ENCODE assay signal across 20 mouse cellular contexts in genomic region chr11:113658763-113659162, GRCm38 (mm10). TPM values are rescaled to one million over a fixed set of nuclear protein-coding genes. Genes with fewer than 3 reads are reported as not detected.
DNase-seq lines count a peak whose midpoint lies in the region; ATAC-seq lines count a peak whose summit lies in the region.
"Had no signal": no experiment of that assay in that cellular context is flagged by ENCODE, and none has a peak within 500 bp of the region (broad histone marks: within the 10 kb centered on the region; RNA-seq: fewer than 3 reads in every experiment).

No protein-coding gene starts in this region.

- H3K27me3 ChIP-seq in hindbrain, embryonic 10.5 days (ENCODE audit: insufficient read depth, poor library complexity, severe bottlenecking), result no peaks in the 10 kb centered on the region
- H3K27me3 ChIP-seq in hindbrain, embryonic 14.5 days (ENCODE audit: control insufficient read depth, insufficient read depth, low read length), result no peaks in the 10 kb centered on the region
- no peaks in the 10 kb centered on the region for H3K27me3 ChIP-seq in neural tube, embryonic 12.5 days (replicated peaks)
- H3K27me3 ChIP-seq: embryonic facial prominence, embryonic 13.5 days; heart, embryonic 15.5 days; intestine, embryonic 15.5 days had no signal

- no peak overlapping the region for H3K9ac ChIP-seq in hindbrain, embryonic 14.5 days
- no peak overlapping the region for H3K9ac ChIP-seq in neural tube, embryonic 12.5 days
- H3K9ac ChIP-seq: embryonic facial prominence, embryonic 13.5 days; heart, embryonic 15.5 days; intestine, embryonic 15.5 days had no signal

- no peak overlapping the region for H3K4me3 ChIP-seq in hindbrain, embryonic 10.5 days
- no peak overlapping the region for H3K4me3 ChIP-seq in hindbrain, embryonic 14.5 days (replicated peaks; ENCODE audit: low read length)
- H3K4me3 ChIP-seq in neural tube, embryonic 12.5 days, result no peak overlapping the region
- H3K4me3 ChIP-seq: embryonic facial prominence, embryonic 13.5 days; heart, adult 2 months; heart, embryonic 15.5 days; intestine, embryonic 15.5 days had no signal

- WGBS in hindbrain, embryonic 10.5 days, result 93% methylated on average over 4 of the region's 4 CpGs
- WGBS in hindbrain, embryonic 14.5 days, result 93% methylated on average over 4 of the region's 4 CpGs
- WGBS in neural tube, embryonic 12.5 days, result 88% methylated on average over 4 of the region's 4 CpGs

- intact Hi-C loops in heart, postnatal 14 days (cut with DNase I), result no loop called here

- H3K4me1 ChIP-seq in hindbrain, embryonic 10.5 days (replicated peaks), result peaks cover 20% of the 10 kb centered on the region
- H3K4me1 ChIP-seq in hindbrain, embryonic 14.5 days (replicated peaks; ENCODE audit: control insufficient read depth, insufficient read depth, low read length), result 0 out of 2 replicates have a peak, but pooled peaks cover 4% of the 10 kb centered on the region
- H3K4me1 ChIP-seq in neural tube, embryonic 12.5 days, result peaks cover 12% of the 10 kb centered on the region; the same call in 1 of the 2 replicates
- H3K4me1 ChIP-seq: heart, embryonic 15.5 days; intestine, embryonic 15.5 days had no signal

- 0 out of 2 replicates have a peak overlapping the region, but pooled peaks have one; percentile 23 for H3K27ac ChIP-seq in hindbrain, embryonic 10.5 days
- H3K27ac ChIP-seq in hindbrain, embryonic 14.5 days, result no peak overlapping the region
- H3K27ac ChIP-seq in neural tube, embryonic 12.5 days, result no peak overlapping the region
- H3K27ac ChIP-seq: embryonic facial prominence, embryonic 13.5 days; heart, adult 2 months; heart, embryonic 15.5 days; intestine, embryonic 15.5 days had no signal

- no peak overlapping the region for H3K4me2 ChIP-seq in hindbrain, embryonic 14.5 days (replicated peaks)
- no peak overlapping the region for H3K4me2 ChIP-seq in neural tube, embryonic 12.5 days (replicated peaks)
- H3K4me2 ChIP-seq: embryonic facial prominence, embryonic 13.5 days; heart, embryonic 11.5 days; heart, embryonic 15.5 days; intestine, embryonic 15.5 days had no signal

- H3K9me3 ChIP-seq in hindbrain, embryonic 10.5 days, result no peaks in the 10 kb centered on the region
- H3K9me3 ChIP-seq in hindbrain, embryonic 14.5 days (ENCODE audit: control insufficient read depth, low read length), result no peaks in the 10 kb centered on the region
- H3K9me3 ChIP-seq in neural tube, embryonic 12.5 days, result no peaks in the 10 kb centered on the region
- H3K9me3 ChIP-seq: embryonic facial prominence, embryonic 13.5 days; G1E; heart, embryonic 15.5 days; intestine, embryonic 15.5 days had no signal

- no peak for ATAC-seq in hindbrain, embryonic 14.5 days (ENCODE audit: low FRiP score)
- ATAC-seq in neural tube, embryonic 12.5 days (ENCODE audit: low FRiP score, low read depth), result 0 out of 2 replicates have a peak, but pooled peaks have one; percentile 37
- ATAC-seq: forebrain, embryonic 14.5 days; hindbrain, embryonic 16.5 days; intestine, embryonic 15.5 days had no signal

- peaks cover 100% of the 10 kb centered on the region for H3K36me3 ChIP-seq in hindbrain, embryonic 10.5 days
- peaks cover 99% of the 10 kb centered on the region for H3K36me3 ChIP-seq in hindbrain, embryonic 14.5 days (replicated peaks; ENCODE audit: control insufficient read depth, insufficient read depth)
- H3K36me3 ChIP-seq in neural tube, embryonic 12.5 days, result peaks cover 95% of the 10 kb centered on the region

- no peak for DNase-seq in hindbrain, embryonic 10.5 days (ENCODE audit: low spot score)
- DNase-seq in hindbrain, embryonic 14.5 days (ENCODE audit: low spot score), result no peak
- DNase-seq in neural tube, embryonic 10.5 days (ENCODE audit: extremely low spot score, low spot score), result no peak
- peak; percentile 14 for DNase-seq in induced T-regulatory cell, adult 2 months (ENCODE audit: low read depth)
- DNase-seq in heart, postnatal 14 days, result no peak
- no peak for DNase-seq in layer of hippocampus, adult 9-10 months (ENCODE audit: low spot score)
- DNase-seq: adrenal gland, postnatal 10 days; cerebellum, adult 11-12 months; cerebellum, postnatal 36 days; heart, adult 2 months had no signal

RNA-seq across cellular contexts. Expression of gene Slc39a11, which starts 8.9 kb away (rescaled TPM):
- 21.5 and 25.3 TPM in 2 replicates for polyA plus RNA-seq in hindbrain, embryonic 10.5 days (2016; fragmentation: Nextera tagmentation; extraction: Ambion mirVana)
- polyA plus RNA-seq in hindbrain, embryonic 14.5 days (2014; fragmentation: Nextera tagmentation; extraction: Ambion mirVana), result 25.5 and 30.2 TPM in 2 replicates
- polyA plus RNA-seq in neural tube, embryonic 12.5 days (2016; fragmentation: Nextera tagmentation; extraction: Ambion mirVana), result 26.1 and 26.7 TPM in 2 replicates
- 1 to 10 TPM; 2.9 to 3.7 TPM for total RNA-seq in heart, postnatal 14 days (2021)

RNA-seq across cellular contexts. Expression of gene Cog1, which starts 9.8 kb away (rescaled TPM):
- 32.1 and 40.3 TPM in 2 replicates for polyA plus RNA-seq in hindbrain, embryonic 10.5 days (2016; fragmentation: Nextera tagmentation; extraction: Ambion mirVana)
- polyA plus RNA-seq in hindbrain, embryonic 14.5 days (2014; fragmentation: Nextera tagmentation; extraction: Ambion mirVana), result 38.0 and 41.9 TPM in 2 replicates
- 44.1 and 50.7 TPM in 2 replicates for polyA plus RNA-seq in neural tube, embryonic 12.5 days (2016; fragmentation: Nextera tagmentation; extraction: Ambion mirVana)
- 10 to 100 TPM; 16.1 to 18.5 TPM for total RNA-seq in heart, postnatal 14 days (2021)

RNA-seq across cellular contexts. Expression of gene Fam104a, which starts 25.2 kb away (rescaled TPM):
- 58.8 TPM in 2 replicates for polyA plus RNA-seq in hindbrain, embryonic 10.5 days (2016; fragmentation: Nextera tagmentation; extraction: Ambion mirVana)
- 42.3 and 43.7 TPM in 2 replicates for polyA plus RNA-seq in hindbrain, embryonic 14.5 days (2014; fragmentation: Nextera tagmentation; extraction: Ambion mirVana)
- 49.9 and 51.0 TPM in 2 replicates for polyA plus RNA-seq in neural tube, embryonic 12.5 days (2016; fragmentation: Nextera tagmentation; extraction: Ambion mirVana)
- 10 to 100 TPM; 15.3 to 16.0 TPM for total RNA-seq in heart, postnatal 14 days (2021)

RNA-seq across cellular contexts. Expression of gene D11Wsu47e, which starts 25.4 kb away (rescaled TPM):
- 25.8 and 27.3 TPM in 2 replicates for polyA plus RNA-seq in hindbrain, embryonic 10.5 days (2016; fragmentation: Nextera tagmentation; extraction: Ambion mirVana)
- 22.2 and 24.2 TPM in 2 replicates for polyA plus RNA-seq in hindbrain, embryonic 14.5 days (2014; fragmentation: Nextera tagmentation; extraction: Ambion mirVana)
- 21.9 and 22.8 TPM in 2 replicates for polyA plus RNA-seq in neural tube, embryonic 12.5 days (2016; fragmentation: Nextera tagmentation; extraction: Ambion mirVana)
- total RNA-seq in heart, postnatal 14 days (2021), result 1 to 10 TPM; 6.5 to 7.1 TPM

RNA-seq across cellular contexts. Expression of gene Sstr2, which starts 39.6 kb away (rescaled TPM):
- polyA plus RNA-seq in hindbrain, embryonic 10.5 days (2016; fragmentation: Nextera tagmentation; extraction: Ambion mirVana), result 18.7 and 30.4 TPM in 2 replicates
- 19.4 and 23.9 TPM in 2 replicates for polyA plus RNA-seq in hindbrain, embryonic 14.5 days (2014; fragmentation: Nextera tagmentation; extraction: Ambion mirVana)
- 27.6 and 27.8 TPM in 2 replicates for polyA plus RNA-seq in neural tube, embryonic 12.5 days (2016; fragmentation: Nextera tagmentation; extraction: Ambion mirVana)
- not detected for total RNA-seq in heart, postnatal 14 days (2021)
- total RNA-seq: gastrocnemius, adult 8-10 months; heart, adult 2 months; heart, postnatal 25 days had no signal
- polyA plus RNA-seq: G1E; heart, adult 2 months had no signal
